Mouse (Mus musculus) gastrocnemius, postnatal 25 days (tissue): Measurements from ENCODE around the gene Bmpr1b. TPM values are rescaled to one million over a fixed set of nuclear protein-coding genes. Genes with fewer than 3 reads are reported as not detected.

Experiments used
- DNase-seq: peaks from one replicate; pipeline ENCODE4 v3.0.0; 2022
- total RNA-seq, 2 experiments: library from RNA; stranded (reverse); gene quantifications; 1 replicate in 1 of 2; 2 replicates in 1 of 2; pipeline ENCODE4 v1.2.3; 2021

The Bmpr1b gene
- total RNA-seq, 2 experiments from 2014 or later = 1.6 to 3.6 TPM

GRCm38 (mm10) chr3:142113208-142113607 is 56.0 kb downstream of the Bmpr1b start:
- DNase-seq = no peak

GRCm38 (mm10) chr3:142106227-142106626 is 63.0 kb downstream of the Bmpr1b start:
- DNase-seq = no peak

GRCm38 (mm10) chr3:142104027-142104805 is 65.0 kb downstream of the Bmpr1b start:
- DNase-seq = no peak

- DNase-seq = no peak
These were observed 65.6 kb downstream of the Bmpr1b start for GRCm38 (mm10) chr3:142103622-142104021.

- no peak for DNase-seq
These were observed 70.1 kb downstream of the Bmpr1b start for GRCm38 (mm10) chr3:142099151-142099550.

GRCm38 (mm10) chr3:142094049-142094448 is 75.2 kb downstream of the Bmpr1b start:
- DNase-seq = no peak

- no peak for DNase-seq
These were observed 79.5 kb downstream of the Bmpr1b start for GRCm38 (mm10) chr3:142089684-142090083.

- no peak for DNase-seq
These were observed 83.3 kb downstream of the Bmpr1b start for GRCm38 (mm10) chr3:142085938-142086337.

- no peak for DNase-seq
These were observed 85.1 kb downstream of the Bmpr1b start for GRCm38 (mm10) chr3:142084091-142084490.

- no peak for DNase-seq
These were observed 91.4 kb downstream of the Bmpr1b start for GRCm38 (mm10) chr3:142077723-142078302.

GRCm38 (mm10) chr3:142071601-142072000 is 97.6 kb downstream of the Bmpr1b start:
- no peak for DNase-seq

GRCm38 (mm10) chr3:142066792-142067346 is 102.4 kb downstream of the Bmpr1b start:
- no peak for DNase-seq

- no peak for DNase-seq
These were observed 104.1 kb downstream of the Bmpr1b start for GRCm38 (mm10) chr3:142065111-142065510.

GRCm38 (mm10) chr3:142063536-142064226 is 105.5 kb downstream of the Bmpr1b start:
- DNase-seq = peak; percentile 8

- no peak for DNase-seq
These were observed 108.0 kb downstream of the Bmpr1b start for GRCm38 (mm10) chr3:142061267-142061666.

- no peak for DNase-seq
These were observed 109.3 kb downstream of the Bmpr1b start for GRCm38 (mm10) chr3:142059890-142060289.

- no peak for DNase-seq
These were observed 118.5 kb downstream of the Bmpr1b start for GRCm38 (mm10) chr3:142050681-142051080.

GRCm38 (mm10) chr3:142049610-142050009 is 119.6 kb downstream of the Bmpr1b start:
- no peak for DNase-seq

GRCm38 (mm10) chr3:142049093-142049492 is 120.1 kb downstream of the Bmpr1b start:
- no peak for DNase-seq

GRCm38 (mm10) chr3:142048493-142048892 is 120.7 kb downstream of the Bmpr1b start:
- no peak for DNase-seq

- DNase-seq = no peak
These were observed 125.8 kb downstream of the Bmpr1b start for GRCm38 (mm10) chr3:142043463-142043862.

- no peak for DNase-seq
These were observed 126.2 kb downstream of the Bmpr1b start for GRCm38 (mm10) chr3:142043006-142043405.

- no peak for DNase-seq
These were observed 128.9 kb downstream of the Bmpr1b start for GRCm38 (mm10) chr3:142040345-142040744.
